Mouse (Mus musculus) midbrain, embryonic 16.5 days (tissue): ENCODE measurements at regions not wholly inside any gene's neighbourhood (a gene's known extent, or its start where the extent isn't known, plus 50 kb on each side); places are given as distances from the start of the nearest gene placed in this dataset.

Experiments used
- ATAC-seq: fragments of 200-750 bp; cut with Nextera tagmentation; 2 replicates; pipeline ENCODE4 v1.8.0; 2017; ENCODE audit warnings: moderate TSS enrichment
- H3K27ac ChIP-seq: fragments of 300-500 bp; sonication (generic); 2 replicates; pipeline ENCODE4 v1.5.1; 2014; ENCODE audit warnings: mild to moderate bottlenecking, low read length, mixed read lengths
- H3K27me3 ChIP-seq: fragments of 300-500 bp; sonication (generic); 2 replicates; pipeline ENCODE4 v1.6.1; 2014; ENCODE audit warnings: low read depth, low read length, mixed read lengths; ENCODE audit not compliant: control insufficient read depth, insufficient read depth
- H3K36me3 ChIP-seq: fragments of 300-500 bp; sonication (generic); 2 replicates; pipeline ENCODE4 v1.6.1; 2014; ENCODE audit warnings: mild to moderate bottlenecking, low read length, moderate library complexity, mixed read lengths; ENCODE audit not compliant: control insufficient read depth, insufficient read depth
- H3K4me1 ChIP-seq: fragments of 300-500 bp; sonication (generic); 2 replicates; pipeline ENCODE4 v1.6.1; 2014; ENCODE audit warnings: mild to moderate bottlenecking, low read length, mixed read lengths; ENCODE audit not compliant: control insufficient read depth, insufficient read depth
- H3K4me2 ChIP-seq: fragments of 300-500 bp; sonication (generic); 2 replicates; pipeline ENCODE4 v1.6.1; 2014; ENCODE audit warnings: mild to moderate bottlenecking, low read length, mixed read lengths
- H3K4me3 ChIP-seq: fragments of 300-500 bp; sonication (generic); 2 replicates; pipeline ENCODE4 v1.5.1; 2014; ENCODE audit warnings: low read depth, mild to moderate bottlenecking, low read length, moderate library complexity, mixed read lengths
- H3K9ac ChIP-seq: fragments of 300-500 bp; sonication (generic); 2 replicates; pipeline ENCODE4 v1.6.1; 2014; ENCODE audit warnings: low read depth, low read length, mixed read lengths
- H3K9me3 ChIP-seq: fragments of 300-500 bp; sonication (generic); replicated peaks from 2 replicates; pipeline ENCODE4 v1.6.1; 2014; ENCODE audit warnings: mild to moderate bottlenecking, low read length, mixed read lengths; ENCODE audit not compliant: control insufficient read depth, poor library complexity, severe bottlenecking
- WGBS: fragments of 180-500 bp; shearing (Covaris S2); extraction: QIAGEN DNeasy Blood & Tissue Kit; methylation state at CpG from one replicate; pipeline ENCODE4 v1.1.7; 2014; 5-methylcytosine and 5-hydroxymethylcytosine counted together

GRCm38 (mm10) chr7:129155577-129155976 is 101.3 kb upstream of the Plpp4 start:
- WGBS = 74% methylated on average over 2 of the region's 2 CpGs
- Histone ChIP-seq H3K4me1 (no peaks in the 10 kb centered on the region), H3K9me3 (no peaks in the 10 kb centered on the region), H3K9ac (no peak overlapping the region), H3K36me3 (no peaks in the 10 kb centered on the region), H3K27me3 (no peaks in the 10 kb centered on the region), H3K4me3 (no peak overlapping the region), H3K27ac (no peak overlapping the region), H3K4me2 (no peak overlapping the region)
- ATAC-seq = no peak

- no peak overlapping the region for H3K9ac ChIP-seq
- no peak overlapping the region for H3K4me3 ChIP-seq
- H3K9me3 ChIP-seq = no peaks in the 10 kb centered on the region
- no peaks in the 10 kb centered on the region for H3K27me3 ChIP-seq
- H3K4me2 ChIP-seq = no peak overlapping the region
- no peaks in the 10 kb centered on the region for H3K4me1 ChIP-seq
- WGBS = 93% methylated on average over 7 of the region's 7 CpGs
- no peak overlapping the region for H3K27ac ChIP-seq
- H3K36me3 ChIP-seq = no peaks in the 10 kb centered on the region
- ATAC-seq = no peak
These were observed 86.9 kb upstream of the Plpp4 start for GRCm38 (mm10) chr7:129169971-129170370.

- Histone ChIP-seq H3K36me3 (no peaks in the 10 kb centered on the region), H3K9me3 (no peaks in the 10 kb centered on the region), H3K27ac (no peak overlapping the region), H3K9ac (no peak overlapping the region), H3K27me3 (no peaks in the 10 kb centered on the region), H3K4me1 (no peaks in the 10 kb centered on the region), H3K4me3 (no peak overlapping the region), H3K4me2 (no peak overlapping the region)
- whole genome bisulfite sequencing = 71% methylated on average over 1 of the region's 1 CpGs
- ATAC-seq = no peak
These were observed 65.9 kb upstream of the Plpp4 start for GRCm38 (mm10) chr7:129190933-129191332.

- H3K9me3 ChIP-seq = no peaks in the 10 kb centered on the region
- H3K27ac ChIP-seq = no peak overlapping the region
- ATAC-seq = no peak
- no peak overlapping the region for H3K4me2 ChIP-seq
- no peaks in the 10 kb centered on the region for H3K27me3 ChIP-seq
- H3K4me1 ChIP-seq = no peaks in the 10 kb centered on the region
- no peaks in the 10 kb centered on the region for H3K36me3 ChIP-seq
- H3K4me3 ChIP-seq = no peak overlapping the region
- 81% methylated on average over 5 of the region's 5 CpGs for WGBS
- H3K9ac ChIP-seq = no peak overlapping the region
These were observed 49.8 kb upstream of the Plpp4 start for GRCm38 (mm10) chr7:129207029-129207428.
